Mouse (Mus musculus): ENCODE measurements around the gene Slc16a13. TPM values are rescaled to one million over a fixed set of nuclear protein-coding genes. Genes with fewer than 3 reads are reported as not detected.

Gene Slc16a13
- total RNA-seq, 2 experiments from 2014 or later: 5.2 to 6.8 TPM

GRCm38 (mm10) chr11:70233016-70233415, 12.2 kb upstream of the Slc16a13 start:
- no peak for DNase-seq
- intact Hi-C loops (cut with DNase I): no loop called here

- intact Hi-C loops (cut with DNase I): no loop called here
- peak; percentile 77 to 80 for DNase-seq
Measured at GRCm38 (mm10) chr11:70232546-70232945, 11.7 kb upstream of the Slc16a13 start.

- intact Hi-C loops (cut with DNase I): no loop called here
- peak; percentile 93 to 95 for DNase-seq
Measured at GRCm38 (mm10) chr11:70230239-70230727, 9.4 kb upstream of the Slc16a13 start.

GRCm38 (mm10) chr11:70229260-70230010, 8.6 kb upstream of the Slc16a13 start, which contains the start of gene Bcl6b:
Gene Bcl6b, minus strand, starts transcription at chr11:70229798.
- peak; percentile 59 to 68 for DNase-seq
- intact Hi-C loops (cut with DNase I): no loop called here

GRCm38 (mm10) chr11:70228828-70229227, 8.0 kb upstream of the Slc16a13 start:
- DNase-seq: peak; percentile 90 to 91
- intact Hi-C loops (cut with DNase I): no loop called here

GRCm38 (mm10) chr11:70227661-70228245, 6.9 kb upstream of the Slc16a13 start:
- peak in 1 of 2 experiments; percentile 23 for DNase-seq
- intact Hi-C loops (cut with DNase I): no loop called here

- DNase-seq: no peak
- intact Hi-C loops (cut with DNase I): no loop called here
Measured at GRCm38 (mm10) chr11:70227126-70227525, 6.3 kb upstream of the Slc16a13 start.

- no peak for DNase-seq
- intact Hi-C loops (cut with DNase I): no loop called here
Measured at GRCm38 (mm10) chr11:70226602-70226890, 5.7 kb upstream of the Slc16a13 start.

- intact Hi-C loops (cut with DNase I): no loop called here
Measured at GRCm38 (mm10) chr11:70225798-70226601, 5.1 kb upstream of the Slc16a13 start.

GRCm38 (mm10) chr11:70223724-70224123, 2.9 kb upstream of the Slc16a13 start:
- DNase-seq: peak; percentile 69 to 73
- intact Hi-C loops (cut with DNase I): no loop called here

More at GRCm38 (mm10) chr11:70225798-70226601, 5.1 kb upstream of the Slc16a13 start:
- DNase-seq: no peak

- intact Hi-C loops (cut with DNase I): no loop called here
- DNase-seq: no peak
Measured at GRCm38 (mm10) chr11:70221603-70222500, 988 bp upstream of the Slc16a13 start.

GRCm38 (mm10) chr11:70220323-70220722, 541 bp downstream of the Slc16a13 start:
- intact Hi-C loops (cut with DNase I): no loop called here
- peak in 1 of 2 experiments; percentile 56 for DNase-seq

GRCm38 (mm10) chr11:70219873-70220272, 991 bp downstream of the Slc16a13 start:
- intact Hi-C loops (cut with DNase I): no loop called here
- no peak for DNase-seq

GRCm38 (mm10) chr11:70218741-70219470, 2.0 kb downstream of the Slc16a13 start:
- intact Hi-C loops (cut with DNase I): no loop called here
- no peak for DNase-seq

- no peak for DNase-seq
- intact Hi-C loops (cut with DNase I): no loop called here
Measured at GRCm38 (mm10) chr11:70218039-70218438, 2.8 kb downstream of the Slc16a13 start.

GRCm38 (mm10) chr11:70216103-70216502, 4.8 kb downstream of the Slc16a13 start:
- intact Hi-C loops (cut with DNase I): no loop called here
- DNase-seq: no peak

GRCm38 (mm10) chr11:70215301-70215700, 5.6 kb downstream of the Slc16a13 start:
- DNase-seq: no peak
- intact Hi-C loops (cut with DNase I): no loop called here

- intact Hi-C loops (cut with DNase I): loop anchor here (5.0 kb wide), 2 partner anchors 43 to 283 kb away; no protein-coding TSS in a partner anchor
- DNase-seq: no peak
Measured at GRCm38 (mm10) chr11:70214856-70215209, 6.0 kb downstream of the Slc16a13 start.

GRCm38 (mm10) chr11:70214191-70214855, 6.5 kb downstream of the Slc16a13 start:
- intact Hi-C loops (cut with DNase I): loop anchor here (5.0 kb wide), 2 partner anchors 42 to 282 kb away; no protein-coding TSS in a partner anchor
- no peak for DNase-seq

Data from heart, postnatal 10 days (tissue).